Mouse (Mus musculus) hindbrain, embryonic 11.5 days (tissue): ENCODE measurements at regions not wholly inside any gene's neighbourhood (a gene's known extent, or its start where the extent isn't known, plus 50 kb on each side); places are given as distances from the start of the nearest gene placed in this dataset.

Source experiments
- ATAC-seq: fragments of 200-750 bp; cut with Nextera tagmentation; 2 replicates; pipeline ENCODE4 v1.8.0; 2017; ENCODE audit warnings: mild to moderate bottlenecking, moderate TSS enrichment, moderate library complexity; ENCODE audit not compliant: low FRiP score
- DNase-seq: peaks from one replicate; pipeline ENCODE4 v3.0.0-alpha.2; 2015; ENCODE audit warnings: low spot score
- H3K27ac ChIP-seq: fragments of 300-500 bp; sonication (generic); 2 replicates; pipeline ENCODE4 v1.5.1; 2014; ENCODE audit warnings: mild to moderate bottlenecking, low read depth, low read length
- H3K27me3 ChIP-seq: fragments of 300-500 bp; sonication (generic); 2 replicates; pipeline ENCODE4 v1.6.1; 2014; ENCODE audit warnings: mild to moderate bottlenecking, low read length, moderate library complexity, mixed read lengths; ENCODE audit not compliant: control insufficient read depth, insufficient read depth
- H3K36me3 ChIP-seq: fragments of 300-500 bp; sonication (generic); 2 replicates; pipeline ENCODE4 v1.6.1; 2014; ENCODE audit warnings: mild to moderate bottlenecking, low read length, moderate library complexity, mixed read lengths; ENCODE audit not compliant: control insufficient read depth, insufficient read depth
- H3K4me1 ChIP-seq: fragments of 300-500 bp; sonication (generic); replicated peaks from 2 replicates; pipeline ENCODE4 v1.6.1; 2014; ENCODE audit warnings: low read length, mixed read lengths; ENCODE audit not compliant: control insufficient read depth, insufficient read depth
- H3K4me2 ChIP-seq: fragments of 300-500 bp; sonication (generic); replicated peaks from 2 replicates; pipeline ENCODE4 v1.6.1; 2014; ENCODE audit warnings: mild to moderate bottlenecking, low read depth, low read length
- H3K4me3 ChIP-seq: fragments of 300-500 bp; sonication (generic); 2 replicates; pipeline ENCODE4 v1.5.1; 2014; ENCODE audit warnings: low read depth, low read length
- H3K9ac ChIP-seq: fragments of 300-500 bp; sonication (generic); 2 replicates; pipeline ENCODE4 v1.6.1; 2014; ENCODE audit warnings: low read depth, low read length
- H3K9me3 ChIP-seq: fragments of 300-500 bp; sonication (generic); 2 replicates; pipeline ENCODE4 v1.6.1; 2016; ENCODE audit warnings: low read length; ENCODE audit not compliant: control insufficient read depth
- WGBS: fragments of 180-500 bp; shearing (Covaris S2); extraction: QIAGEN DNeasy Blood & Tissue Kit; methylation state at CpG from one replicate; pipeline ENCODE4 v1.1.7; 2014; 5-methylcytosine and 5-hydroxymethylcytosine counted together

- H3K4me1 ChIP-seq, result no peaks in the 10 kb centered on the region
- 89% methylated on average over 3 of the region's 3 CpGs for WGBS
- no peak overlapping the region for H3K9ac ChIP-seq
- H3K4me3 ChIP-seq, result no peak overlapping the region
- no peaks in the 10 kb centered on the region for H3K27me3 ChIP-seq
- no peak overlapping the region for H3K4me2 ChIP-seq
- no peaks in the 10 kb centered on the region for H3K9me3 ChIP-seq
- H3K27ac ChIP-seq, result no peak overlapping the region
- ATAC-seq (no peak), DNase-seq (no peak)
- no peaks in the 10 kb centered on the region for H3K36me3 ChIP-seq
Measured at GRCm38 (mm10) chr8:98403645-98404032, 1012.6 kb downstream of the Cdh8 start.

GRCm38 (mm10) chr8:98402852-98403644 lies 1013.2 kb downstream of the Cdh8 start:
- ATAC-seq, result no peak
- H3K4me3 ChIP-seq, result no peak overlapping the region
- no peaks in the 10 kb centered on the region for H3K36me3 ChIP-seq
- WGBS, result 90% methylated on average over 11 of the region's 11 CpGs
- no peaks in the 10 kb centered on the region for H3K4me1 ChIP-seq
- no peak overlapping the region for H3K9ac ChIP-seq
- no peak overlapping the region for H3K27ac ChIP-seq
- H3K27me3 ChIP-seq, result no peaks in the 10 kb centered on the region
- no peak for DNase-seq
- no peaks in the 10 kb centered on the region for H3K9me3 ChIP-seq
- no peak overlapping the region for H3K4me2 ChIP-seq

GRCm38 (mm10) chr8:98381815-98382214 lies 1034.5 kb downstream of the Cdh8 start:
- DNase-seq (no peak), ATAC-seq (no peak)

GRCm38 (mm10) chr8:98380387-98380786 lies 1035.9 kb downstream of the Cdh8 start:
- no peaks in the 10 kb centered on the region for H3K9me3 ChIP-seq
- H3K27ac ChIP-seq, result no peak overlapping the region
- DNase-seq, result no peak
- H3K9ac ChIP-seq, result no peak overlapping the region
- H3K4me3 ChIP-seq, result no peak overlapping the region
- WGBS, result 90% methylated on average over 1 of the region's 1 CpGs
- H3K27me3 ChIP-seq, result no peaks in the 10 kb centered on the region
- no peak overlapping the region for H3K4me2 ChIP-seq
- H3K36me3 ChIP-seq, result no peaks in the 10 kb centered on the region
- no peaks in the 10 kb centered on the region for H3K4me1 ChIP-seq
- no peak for ATAC-seq

More at GRCm38 (mm10) chr8:98381815-98382214, 1034.5 kb downstream of the Cdh8 start:
- H3K27me3 ChIP-seq, result no peaks in the 10 kb centered on the region
- H3K36me3 ChIP-seq, result no peaks in the 10 kb centered on the region
- no peak overlapping the region for H3K4me3 ChIP-seq
- H3K27ac ChIP-seq, result no peak overlapping the region
- 90% methylated on average over 2 of the region's 2 CpGs for WGBS
- H3K4me1 ChIP-seq, result no peaks in the 10 kb centered on the region
- no peak overlapping the region for H3K4me2 ChIP-seq
- no peaks in the 10 kb centered on the region for H3K9me3 ChIP-seq
- no peak overlapping the region for H3K9ac ChIP-seq

- no peaks in the 10 kb centered on the region for H3K4me1 ChIP-seq
- ATAC-seq (no peak), DNase-seq (no peak)
- H3K9ac ChIP-seq, result no peak overlapping the region
- H3K4me2 ChIP-seq, result no peak overlapping the region
- H3K27me3 ChIP-seq, result no peaks in the 10 kb centered on the region
- H3K36me3 ChIP-seq, result no peaks in the 10 kb centered on the region
- H3K4me3 ChIP-seq, result no peak overlapping the region
- no peaks in the 10 kb centered on the region for H3K9me3 ChIP-seq
- no peak overlapping the region for H3K27ac ChIP-seq
Measured at GRCm38 (mm10) chr8:98377743-98378142, 1038.5 kb downstream of the Cdh8 start.

- DNase-seq, result peak; percentile 9
- H3K4me2 ChIP-seq, result no peak overlapping the region
- no peak overlapping the region for H3K4me3 ChIP-seq
- WGBS, result 44% methylated on average over 3 of the region's 4 CpGs
- H3K9ac ChIP-seq, result no peak overlapping the region
- H3K27me3 ChIP-seq, result no peaks in the 10 kb centered on the region
- H3K4me1 ChIP-seq, result no peaks in the 10 kb centered on the region
- no peaks in the 10 kb centered on the region for H3K36me3 ChIP-seq
- ATAC-seq, result peak; percentile 45; the same call in 1 of the 2 replicates
- no peak overlapping the region for H3K27ac ChIP-seq
- H3K9me3 ChIP-seq, result no peaks in the 10 kb centered on the region
Measured at GRCm38 (mm10) chr8:98372711-98373420, 1043.4 kb downstream of the Cdh8 start.

GRCm38 (mm10) chr8:98365378-98366095 lies 1050.7 kb downstream of the Cdh8 start:
- Histone ChIP-seq H3K9ac (no peak overlapping the region), H3K4me3 (no peak overlapping the region), H3K27me3 (no peaks in the 10 kb centered on the region), H3K4me2 (no peak overlapping the region), H3K27ac (no peak overlapping the region), H3K4me1 (no peaks in the 10 kb centered on the region), H3K36me3 (no peaks in the 10 kb centered on the region), H3K9me3 (no peaks in the 10 kb centered on the region)
- DNase-seq (no peak), ATAC-seq (no peak)
- WGBS, result 92% methylated on average over 6 of the region's 6 CpGs

GRCm38 (mm10) chr8:98337279-98337678 lies 1079.0 kb downstream of the Cdh8 start:
- H3K36me3 ChIP-seq, result no peaks in the 10 kb centered on the region
- no peak overlapping the region for H3K9ac ChIP-seq
- H3K9me3 ChIP-seq, result no peaks in the 10 kb centered on the region
- H3K27me3 ChIP-seq, result no peaks in the 10 kb centered on the region
- 88% methylated on average over 1 of the region's 1 CpGs for WGBS
- DNase-seq (no peak), ATAC-seq (0 out of 2 replicates have a peak, but pooled peaks have one; percentile 33)
- H3K27ac ChIP-seq, result no peak overlapping the region
- no peak overlapping the region for H3K4me3 ChIP-seq
- no peak overlapping the region for H3K4me2 ChIP-seq
- H3K4me1 ChIP-seq, result no peaks in the 10 kb centered on the region
